Comparison of ENCODE assay signal across 30 mouse cellular contexts in genomic region chr3:115468980-115469379, GRCm38 (mm10).
"Had no signal": no experiment of that assay in that cellular context is flagged by ENCODE, and none has a peak within 500 bp of the region (broad histone marks: within the 10 kb centered on the region; RNA-seq: fewer than 3 reads in every experiment).

No protein-coding gene starts in this region.

- H3K27ac ChIP-seq: heart, adult 2 months; heart, embryonic 10.5 days; hindbrain, embryonic 10.5 days; hindbrain, embryonic 12.5 days; hindbrain, embryonic 14.5 days; intestine, embryonic 15.5 days; kidney, embryonic 15.5 days; kidney, postnatal 0 days; limb, embryonic 12.5 days; liver, embryonic 13.5 days; liver, embryonic 15.5 days had no signal

- H3K27me3 ChIP-seq: heart, embryonic 12.5 days; hindbrain, embryonic 12.5 days; intestine, embryonic 15.5 days; kidney, embryonic 15.5 days; limb, embryonic 12.5 days; liver, embryonic 13.5 days; liver, embryonic 15.5 days had no signal

- H3K4me3 ChIP-seq: heart, adult 2 months; heart, embryonic 10.5 days; heart, embryonic 12.5 days; hindbrain, embryonic 10.5 days; hindbrain, embryonic 12.5 days; intestine, embryonic 15.5 days; kidney, embryonic 15.5 days; limb, embryonic 12.5 days; liver, embryonic 13.5 days; liver, embryonic 15.5 days had no signal

- H3K9ac ChIP-seq: heart, embryonic 12.5 days; hindbrain, embryonic 12.5 days; hindbrain, embryonic 14.5 days; intestine, embryonic 15.5 days; kidney, embryonic 15.5 days; limb, embryonic 12.5 days; liver, embryonic 13.5 days; liver, embryonic 15.5 days; liver, postnatal 0 days had no signal

- H3K36me3 ChIP-seq: heart, embryonic 10.5 days; heart, embryonic 12.5 days; hindbrain, embryonic 10.5 days; hindbrain, embryonic 12.5 days; intestine, embryonic 15.5 days; kidney, embryonic 15.5 days; limb, embryonic 12.5 days; liver, embryonic 13.5 days; liver, embryonic 15.5 days had no signal

- H3K9me3 ChIP-seq: heart, embryonic 10.5 days; heart, embryonic 12.5 days; hindbrain, embryonic 10.5 days; hindbrain, embryonic 12.5 days; intestine, embryonic 15.5 days; kidney, embryonic 15.5 days; limb, embryonic 12.5 days; liver, embryonic 13.5 days; liver, embryonic 15.5 days had no signal

- DNase-seq: gastrocnemius, postnatal 14 days; gastrocnemius, postnatal 36 days; heart, adult 11 months; heart, adult 2 months; heart, postnatal 10 days; heart, postnatal 4 days; kidney, adult 18-20 months; kidney, adult 9 months; kidney, postnatal 14 days; kidney, postnatal 36 days; layer of hippocampus, adult 9-11 months; layer of hippocampus, postnatal 36 days; left cerebral cortex, postnatal 4 days; liver; liver, embryonic 13.5 days; liver, postnatal 0 days had no signal

- ATAC-seq: hindbrain, embryonic 16.5 days; inflammation-experienced regulatory T-cells, adult 6 months; intestine, embryonic 15.5 days; intestine, postnatal 0 days; liver, postnatal 0 days had no signal

- H3K4me1 ChIP-seq: heart, embryonic 10.5 days; heart, embryonic 12.5 days; hindbrain, embryonic 10.5 days; hindbrain, embryonic 12.5 days; intestine, embryonic 15.5 days; kidney, embryonic 15.5 days; limb, embryonic 12.5 days; liver, embryonic 13.5 days; liver, embryonic 15.5 days had no signal

- H3K4me2 ChIP-seq: heart, embryonic 12.5 days; hindbrain, embryonic 12.5 days; hindbrain, embryonic 14.5 days; intestine, embryonic 15.5 days; kidney, embryonic 15.5 days; limb, embryonic 12.5 days; liver, embryonic 11.5 days; liver, embryonic 13.5 days; liver, embryonic 15.5 days had no signal
